Mouse (Mus musculus): ENCODE measurements around the gene Gprc5a.

DNA sequence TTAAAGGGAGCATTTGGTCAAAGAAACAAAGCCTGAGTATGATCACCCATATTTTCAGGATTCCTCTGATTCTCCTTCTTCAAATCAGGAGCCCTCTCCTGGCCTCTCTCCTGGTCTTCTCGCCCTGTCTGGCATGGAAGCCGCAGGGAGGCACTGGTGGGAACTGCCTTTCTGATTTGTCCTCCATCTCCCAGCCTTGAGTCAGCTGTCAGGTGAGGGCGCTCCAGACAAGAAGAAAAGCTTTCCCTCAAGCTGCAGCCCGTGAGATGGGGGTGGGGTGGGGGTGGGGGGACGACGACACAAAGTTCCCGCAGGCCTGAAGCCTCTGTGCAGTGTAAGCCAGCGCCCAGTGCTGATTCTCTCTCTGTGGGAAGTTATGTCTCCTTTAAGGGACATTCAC lies 24.3 kb downstream of the Gprc5a start:
- peak; percentile 17 for TF ChIP-seq CTCF (IDR thresholded peaks at IDR 0.05; ENCODE audit: low read depth, low read length)
- no peak for TF ChIP-seq POLR2A (IDR thresholded peaks at IDR 0.05; ENCODE audit: insufficient read depth, low read length)
